Mouse (Mus musculus): ENCODE results near the gene Ptpn22. TPM values are rescaled to one million over a fixed set of nuclear protein-coding genes. Genes with fewer than 3 reads are reported as not detected.
"Not testable (repeated sequence)": the region's sequence is repeated elsewhere in the genome, so short reads cannot be mapped to it uniquely, and the experiment has no call there.

Gene Ptpn22
- 0.19 and 0.78 TPM in 2 replicates for polyA plus RNA-seq (2016; fragmentation: Nextera tagmentation; extraction: Ambion mirVana)

GRCm38 (mm10) chr3:103858881-103859801 lies at the start of gene Ptpn22:
TSS of gene Ptpn22 (plus strand) at chr3:103859795.
- Histone ChIP-seq H3K36me3 (no peaks in the 10 kb centered on the region), H3K27ac (no peak within 1 kb of the TSS), H3K4me1 (no peaks in the 10 kb centered on the region), H3K4me3 (no peak within 1 kb of the TSS), H3K9me3 (no peaks in the 10 kb centered on the region), H3K27me3 (ENCODE audit: insufficient read depth, poor library complexity, severe bottlenecking) (no peaks in the 10 kb centered on the region)
- 69% methylated on average over 12 of the region's 12 CpGs for WGBS
- no peak for DNase-seq (ENCODE audit: low spot score)

- 3% methylated on average over 14 of the region's 14 CpGs for WGBS
- H3K4me1 ChIP-seq = peaks cover 18% of the 10 kb centered on the region
- H3K9me3 ChIP-seq = no peaks in the 10 kb centered on the region
Observed at GRCm38 (mm10) chr3:103809799-103810150, 49.8 kb upstream of the Ptpn22 start.

GRCm38 (mm10) chr3:103810967-103811366 lies 48.6 kb upstream of the Ptpn22 start:
- Histone ChIP-seq H3K27ac (peak overlapping the region; percentile 22; the same call in 1 of the 2 replicates), H3K4me3 (no peak overlapping the region), H3K4me1 (peaks cover 18% of the 10 kb centered on the region), H3K27me3 (ENCODE audit: insufficient read depth, poor library complexity, severe bottlenecking) (no peaks in the 10 kb centered on the region), H3K36me3 (peaks cover 37% of the 10 kb centered on the region), H3K9me3 (no peaks in the 10 kb centered on the region)
- 81% methylated on average over 6 of the region's 6 CpGs for WGBS
- DNase-seq (ENCODE audit: low spot score) = no peak

More at GRCm38 (mm10) chr3:103809799-103810150, 49.8 kb upstream of the Ptpn22 start:
- Histone ChIP-seq H3K4me3 (peak overlapping the region; percentile 87), H3K27ac (peak overlapping the region; percentile 96), H3K27me3 (ENCODE audit: insufficient read depth, poor library complexity, severe bottlenecking) (no peaks in the 10 kb centered on the region), H3K36me3 (peaks cover 34% of the 10 kb centered on the region)
- no peak for DNase-seq (ENCODE audit: low spot score)

- Histone ChIP-seq H3K4me1 (no peaks in the 10 kb centered on the region; the same call in 1 of the 2 replicates), H3K4me3 (no peak overlapping the region), H3K27me3 (ENCODE audit: insufficient read depth, poor library complexity, severe bottlenecking) (no peaks in the 10 kb centered on the region), H3K27ac (no peak overlapping the region), H3K36me3 (peaks cover 7% of the 10 kb centered on the region; the same call in 1 of the 2 replicates), H3K9me3 (no peaks in the 10 kb centered on the region)
- DNase-seq (ENCODE audit: low spot score) = no peak
Observed at GRCm38 (mm10) chr3:103827548-103827947, 32.0 kb upstream of the Ptpn22 start.

- Histone ChIP-seq H3K4me1 (no peaks in the 10 kb centered on the region; the same call in 1 of the 2 replicates), H3K27ac (no peak overlapping the region), H3K9me3 (no peaks in the 10 kb centered on the region), H3K27me3 (ENCODE audit: insufficient read depth, poor library complexity, severe bottlenecking) (no peaks in the 10 kb centered on the region), H3K36me3 (no peaks in the 10 kb centered on the region), H3K4me3 (no peak overlapping the region)
- DNase-seq (ENCODE audit: low spot score) = no peak
- 86% methylated on average over 3 of the region's 3 CpGs for WGBS
Observed at GRCm38 (mm10) chr3:103829036-103829435, 30.6 kb upstream of the Ptpn22 start.

GRCm38 (mm10) chr3:103830681-103831080 lies 28.9 kb upstream of the Ptpn22 start:
- WGBS = 75% methylated on average over 1 of the region's 1 CpGs
- not testable (repeated sequence) for H3K36me3 ChIP-seq

GRCm38 (mm10) chr3:103831146-103831545 lies 28.4 kb upstream of the Ptpn22 start:
- Histone ChIP-seq H3K9me3 (no peaks in the 10 kb centered on the region), H3K36me3 (no peaks in the 10 kb centered on the region), H3K4me1 (no peaks in the 10 kb centered on the region; the same call in 1 of the 2 replicates), H3K27me3 (ENCODE audit: insufficient read depth, poor library complexity, severe bottlenecking) (no peaks in the 10 kb centered on the region), H3K27ac (no peak overlapping the region), H3K4me3 (no peak overlapping the region)
- WGBS = 60% methylated on average over 7 of the region's 7 CpGs
- DNase-seq (ENCODE audit: low spot score) = no peak

More at GRCm38 (mm10) chr3:103830681-103831080, 28.9 kb upstream of the Ptpn22 start:
- H3K9me3 ChIP-seq; H3K4me3 ChIP-seq; H3K27me3 ChIP-seq (ENCODE audit: insufficient read depth, poor library complexity, severe bottlenecking); H3K27ac ChIP-seq; DNase-seq (ENCODE audit: low spot score); H3K4me1 ChIP-seq: not testable (repeated sequence)

GRCm38 (mm10) chr3:103832426-103832825 lies 27.2 kb upstream of the Ptpn22 start, which contains the start of gene Bcl2l15:
TSS of gene Bcl2l15 (plus strand) at chr3:103832601.
- Histone ChIP-seq H3K36me3 (no peaks in the 10 kb centered on the region), H3K4me1 (no peaks in the 10 kb centered on the region; the same call in 1 of the 2 replicates), H3K9me3 (no peaks in the 10 kb centered on the region), H3K27ac (no peak within 1 kb of the TSS; the same call in 1 of the 2 replicates), H3K4me3 (no peak within 1 kb of the TSS), H3K27me3 (ENCODE audit: insufficient read depth, poor library complexity, severe bottlenecking) (no peaks in the 10 kb centered on the region)
- no peak for DNase-seq (ENCODE audit: low spot score)

GRCm38 (mm10) chr3:103834001-103834400 lies 25.6 kb upstream of the Ptpn22 start:
- H3K4me3 ChIP-seq = no peak overlapping the region
- no peaks in the 10 kb centered on the region for H3K9me3 ChIP-seq
- H3K4me1 ChIP-seq = no peaks in the 10 kb centered on the region; the same call in 1 of the 2 replicates
- no peaks in the 10 kb centered on the region for H3K27me3 ChIP-seq (ENCODE audit: insufficient read depth, poor library complexity, severe bottlenecking)
- WGBS = 93% methylated on average over 2 of the region's 2 CpGs
- DNase-seq (ENCODE audit: low spot score) = no peak
- no peaks in the 10 kb centered on the region for H3K36me3 ChIP-seq
- no peak overlapping the region for H3K27ac ChIP-seq

- no peaks in the 10 kb centered on the region for H3K27me3 ChIP-seq (ENCODE audit: insufficient read depth, poor library complexity, severe bottlenecking)
- no peak overlapping the region for H3K4me3 ChIP-seq
- no peaks in the 10 kb centered on the region for H3K36me3 ChIP-seq
- H3K27ac ChIP-seq = no peak overlapping the region
- no peak for DNase-seq (ENCODE audit: low spot score)
- H3K9me3 ChIP-seq = no peaks in the 10 kb centered on the region
- WGBS = 78% methylated on average over 6 of the region's 6 CpGs
- H3K4me1 ChIP-seq = no peaks in the 10 kb centered on the region; the same call in 1 of the 2 replicates
Observed at GRCm38 (mm10) chr3:103835272-103835950, 24.2 kb upstream of the Ptpn22 start.

GRCm38 (mm10) chr3:103835951-103836310 lies 23.7 kb upstream of the Ptpn22 start:
- H3K4me1 ChIP-seq = no peaks in the 10 kb centered on the region; the same call in 1 of the 2 replicates
- no peaks in the 10 kb centered on the region for H3K9me3 ChIP-seq
- no peak overlapping the region for H3K27ac ChIP-seq
- 79% methylated on average over 10 of the region's 10 CpGs for WGBS
- no peaks in the 10 kb centered on the region for H3K27me3 ChIP-seq (ENCODE audit: insufficient read depth, poor library complexity, severe bottlenecking)
- no peak for DNase-seq (ENCODE audit: low spot score)
- H3K36me3 ChIP-seq = no peaks in the 10 kb centered on the region
- H3K4me3 ChIP-seq = no peak overlapping the region

GRCm38 (mm10) chr3:103836453-103836852 lies 23.1 kb upstream of the Ptpn22 start:
- Histone ChIP-seq H3K27me3 (ENCODE audit: insufficient read depth, poor library complexity, severe bottlenecking) (no peaks in the 10 kb centered on the region), H3K4me1 (no peaks in the 10 kb centered on the region; the same call in 1 of the 2 replicates), H3K9me3 (no peaks in the 10 kb centered on the region), H3K4me3 (no peak overlapping the region), H3K27ac (no peak overlapping the region), H3K36me3 (no peaks in the 10 kb centered on the region)
- WGBS = 92% methylated on average over 5 of the region's 5 CpGs
- DNase-seq (ENCODE audit: low spot score) = no peak

GRCm38 (mm10) chr3:103839711-103840110 lies 19.9 kb upstream of the Ptpn22 start:
- no peaks in the 10 kb centered on the region for H3K36me3 ChIP-seq
- H3K4me1 ChIP-seq = no peaks in the 10 kb centered on the region
- H3K27me3 ChIP-seq (ENCODE audit: insufficient read depth, poor library complexity, severe bottlenecking) = no peaks in the 10 kb centered on the region
- no peaks in the 10 kb centered on the region for H3K9me3 ChIP-seq
- WGBS = 90% methylated on average over 6 of the region's 6 CpGs
- DNase-seq (ENCODE audit: low spot score) = no peak
- H3K4me3 ChIP-seq = no peak overlapping the region
- H3K27ac ChIP-seq = no peak overlapping the region
